Mouse (Mus musculus) 3T3-L1 (cell line): Measurements from ENCODE around the gene Kcnj12.
A peak's percentile ranks its signal among the peaks of the same experiment; 100 is the strongest.

Experiments used
- DNase-seq: peaks from one replicate; pipeline ENCODE4 v3.0.0-alpha.2; 2015; ENCODE audit warnings: low read depth, low spot score

Kcnj12 gene

GRCm38 (mm10) chr11:61024996-61025395 is 2.6 kb downstream of the Kcnj12 start:
- DNase-seq: no peak

GRCm38 (mm10) chr11:61025594-61025993 is 3.2 kb downstream of the Kcnj12 start:
- DNase-seq: no peak

- DNase-seq: no peak
Observed at GRCm38 (mm10) chr11:61026381-61026780, 4.0 kb downstream of the Kcnj12 start.

- no peak for DNase-seq
Observed at GRCm38 (mm10) chr11:61027160-61027559, 4.8 kb downstream of the Kcnj12 start.

GRCm38 (mm10) chr11:61028211-61028950 is 6.0 kb downstream of the Kcnj12 start:
- DNase-seq: no peak

GRCm38 (mm10) chr11:61029116-61029740 is 6.9 kb downstream of the Kcnj12 start:
- no peak for DNase-seq

- no peak for DNase-seq
Observed at GRCm38 (mm10) chr11:61029864-61030595, 7.7 kb downstream of the Kcnj12 start.

GRCm38 (mm10) chr11:61031137-61031536 is 8.8 kb downstream of the Kcnj12 start:
- no peak for DNase-seq

- no peak for DNase-seq
Observed at GRCm38 (mm10) chr11:61031658-61032445, 9.5 kb downstream of the Kcnj12 start.

- no peak for DNase-seq
Observed at GRCm38 (mm10) chr11:61032481-61032880, 10.1 kb downstream of the Kcnj12 start.

- no peak for DNase-seq
Observed at GRCm38 (mm10) chr11:61033160-61033559, 10.8 kb downstream of the Kcnj12 start.

GRCm38 (mm10) chr11:61036639-61037038 is 14.3 kb downstream of the Kcnj12 start:
- no peak for DNase-seq

GRCm38 (mm10) chr11:61038277-61038782 is 16.0 kb downstream of the Kcnj12 start:
- DNase-seq: no peak

- peak; percentile 39 for DNase-seq
Observed at GRCm38 (mm10) chr11:61040856-61041652, 18.7 kb downstream of the Kcnj12 start.

- DNase-seq: no peak
Observed at GRCm38 (mm10) chr11:61042593-61042992, 20.2 kb downstream of the Kcnj12 start.

- no peak for DNase-seq
Observed at GRCm38 (mm10) chr11:61043055-61043992, 21.0 kb downstream of the Kcnj12 start.

GRCm38 (mm10) chr11:61044741-61045140 is 22.4 kb downstream of the Kcnj12 start:
- DNase-seq: no peak

GRCm38 (mm10) chr11:61047441-61047840 is 25.1 kb downstream of the Kcnj12 start:
- DNase-seq: no peak

GRCm38 (mm10) chr11:61051151-61051550 is 28.8 kb downstream of the Kcnj12 start:
- DNase-seq: no peak

- peak; percentile 42 for DNase-seq
Observed at GRCm38 (mm10) chr11:61056871-61057270, 34.5 kb downstream of the Kcnj12 start.
